Mouse (Mus musculus) right cerebral cortex, adult 18-20 months (tissue): ENCODE results near the gene Dgkz.

Experiments
- DNase-seq: peaks from one replicate; pipeline ENCODE4 v3.0.0; 2022; ENCODE audit warnings: mixed read lengths

Gene Dgkz

GRCm38 (mm10) chr2:91934016-91934415, 41.6 kb downstream of the Dgkz start:
- no peak for DNase-seq

- DNase-seq: no peak
These were observed 42.2 kb downstream of the Dgkz start for GRCm38 (mm10) chr2:91933471-91933870.

- no peak for DNase-seq
These were observed 42.8 kb downstream of the Dgkz start for GRCm38 (mm10) chr2:91932737-91933350.

GRCm38 (mm10) chr2:91932160-91932711, 43.4 kb downstream of the Dgkz start, which contains the start of gene Mdk:
Gene Mdk (minus strand): TSS chr2:91932297.
- peak; percentile 12 for DNase-seq

GRCm38 (mm10) chr2:91931328-91932159, 44.1 kb downstream of the Dgkz start:
- peak; percentile 32 for DNase-seq

GRCm38 (mm10) chr2:91930761-91931291, 44.8 kb downstream of the Dgkz start:
- peak; percentile 24 for DNase-seq

GRCm38 (mm10) chr2:91929936-91930335, 45.7 kb downstream of the Dgkz start:
- peak; percentile 66 for DNase-seq

GRCm38 (mm10) chr2:91929455-91929854, 46.2 kb downstream of the Dgkz start:
- DNase-seq: no peak

GRCm38 (mm10) chr2:91928534-91929350, 46.9 kb downstream of the Dgkz start:
- DNase-seq: peak; percentile 51

DNA sequence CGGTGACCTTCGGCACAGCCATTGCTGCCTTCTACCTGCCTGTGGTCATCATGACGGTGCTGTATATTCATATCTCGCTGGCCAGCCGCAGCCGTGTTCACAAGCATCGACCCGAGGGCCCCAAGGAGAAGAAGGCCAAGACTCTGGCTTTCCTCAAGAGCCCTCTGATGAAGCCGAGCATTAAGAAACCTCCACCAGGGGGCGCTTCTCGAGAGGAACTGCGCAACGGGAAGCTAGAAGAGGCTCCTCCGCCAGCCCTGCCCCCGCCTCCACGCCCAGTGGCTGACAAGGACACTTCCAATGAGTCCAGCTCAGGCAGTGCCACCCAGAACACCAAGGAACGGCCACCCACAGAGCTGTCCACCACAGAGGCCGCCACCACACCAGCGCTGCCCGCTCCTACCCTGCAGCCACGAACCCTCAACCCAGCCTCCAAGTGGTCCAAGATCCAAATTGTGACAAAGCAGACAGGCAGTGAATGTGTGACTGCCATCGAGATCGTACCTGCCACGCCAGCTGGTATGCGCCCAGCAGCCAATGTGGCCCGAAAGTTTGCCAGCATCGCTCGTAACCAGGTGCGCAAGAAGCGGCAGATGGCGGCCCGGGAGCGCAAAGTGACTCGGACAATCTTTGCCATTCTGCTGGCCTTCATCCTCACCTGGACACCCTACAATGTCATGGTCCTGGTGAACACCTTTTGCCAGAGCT, 47.7 kb downstream of the Dgkz start:
- peak; percentile 88 for DNase-seq

GRCm38 (mm10) chr2:91926949-91927348, 48.7 kb downstream of the Dgkz start, which contains the start of gene Chrm4:
Gene Chrm4 (plus strand): TSS chr2:91927249.
- peak; percentile 14 for DNase-seq

DNA sequence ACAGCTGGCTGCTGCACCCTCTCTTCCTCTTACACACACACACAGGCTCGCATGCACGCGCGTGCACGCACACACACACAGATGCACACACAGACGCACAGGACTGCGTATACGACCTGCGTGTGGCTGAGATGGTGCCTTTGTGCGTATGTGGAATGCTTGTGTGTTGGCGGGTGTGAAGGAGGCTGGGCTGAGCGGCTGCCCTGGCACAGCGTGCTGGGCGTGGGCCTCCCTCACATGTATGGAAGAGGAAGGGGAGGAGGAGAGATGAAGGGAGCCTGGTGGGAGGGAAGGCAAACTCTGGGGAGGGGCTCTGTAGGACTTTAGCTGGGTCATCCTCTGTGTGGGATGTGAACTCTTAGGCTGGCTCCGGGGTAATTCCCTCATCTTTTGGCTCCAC, 50.2 kb downstream of the Dgkz start:
- DNase-seq: peak; percentile 86

DNA sequence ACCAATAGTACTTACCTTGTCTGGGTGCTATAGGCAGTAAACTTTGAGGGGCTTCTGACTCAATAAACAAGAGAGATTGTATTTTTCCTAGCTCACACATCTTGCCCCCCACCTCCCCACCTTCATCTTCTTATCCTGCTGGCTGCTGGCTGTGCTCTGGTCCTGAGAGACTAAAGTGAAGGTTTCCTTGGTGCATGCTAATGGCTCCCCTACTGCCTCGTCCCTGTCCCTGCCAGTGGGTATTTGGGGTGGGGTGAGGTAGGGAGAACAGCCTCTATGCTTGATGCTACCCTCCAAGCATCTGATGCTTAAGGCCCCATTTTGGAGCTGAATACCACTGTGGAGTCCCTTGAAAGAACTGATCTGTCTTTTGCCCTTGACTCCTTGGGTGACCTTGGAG, 50.9 kb downstream of the Dgkz start:
- DNase-seq: peak; percentile 10

- peak; percentile 82 for DNase-seq
These were observed 52.0 kb downstream of the Dgkz start for GRCm38 (mm10) chr2:91923415-91924337.

DNA sequence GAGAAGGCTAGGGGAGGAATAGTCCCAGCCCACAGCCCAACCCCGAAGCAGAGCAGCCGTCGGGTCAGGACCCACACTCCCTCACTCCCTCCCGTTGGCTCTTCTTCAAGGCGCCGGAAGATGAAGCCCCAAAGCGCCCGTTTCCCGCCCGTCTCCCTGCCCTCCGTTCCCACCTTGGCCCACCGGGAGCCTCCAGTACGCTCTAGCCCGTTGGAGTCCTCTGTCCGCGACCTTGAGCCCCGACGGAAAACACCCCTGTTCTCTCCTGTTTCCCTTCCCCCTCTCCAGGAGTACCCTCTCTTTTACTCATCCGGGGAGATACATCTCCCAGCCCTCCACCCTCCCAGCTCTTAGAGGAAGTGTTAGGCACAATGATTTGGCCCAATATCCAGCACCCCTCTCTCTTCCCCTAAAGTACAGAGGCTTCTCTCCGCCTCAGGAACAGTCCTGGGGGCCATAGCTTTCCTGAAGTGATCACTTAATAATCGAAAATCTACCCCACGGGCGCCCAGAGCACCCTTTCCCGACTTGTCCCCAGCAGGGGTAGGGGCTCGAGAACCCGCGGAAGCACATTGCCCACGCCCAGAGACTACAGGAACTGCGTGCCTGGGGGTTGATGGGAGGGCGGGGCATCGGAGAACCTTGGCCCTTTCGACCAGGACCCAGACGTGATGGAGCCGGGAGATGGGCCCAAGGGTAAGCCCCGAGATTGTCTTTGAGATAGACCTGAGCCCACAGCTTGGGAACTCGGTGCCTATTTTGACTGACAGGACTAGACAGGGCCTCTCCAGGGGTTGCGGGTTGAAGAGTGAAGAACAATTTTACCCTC, 52.9 kb downstream of the Dgkz start:
- no peak for DNase-seq

DNA sequence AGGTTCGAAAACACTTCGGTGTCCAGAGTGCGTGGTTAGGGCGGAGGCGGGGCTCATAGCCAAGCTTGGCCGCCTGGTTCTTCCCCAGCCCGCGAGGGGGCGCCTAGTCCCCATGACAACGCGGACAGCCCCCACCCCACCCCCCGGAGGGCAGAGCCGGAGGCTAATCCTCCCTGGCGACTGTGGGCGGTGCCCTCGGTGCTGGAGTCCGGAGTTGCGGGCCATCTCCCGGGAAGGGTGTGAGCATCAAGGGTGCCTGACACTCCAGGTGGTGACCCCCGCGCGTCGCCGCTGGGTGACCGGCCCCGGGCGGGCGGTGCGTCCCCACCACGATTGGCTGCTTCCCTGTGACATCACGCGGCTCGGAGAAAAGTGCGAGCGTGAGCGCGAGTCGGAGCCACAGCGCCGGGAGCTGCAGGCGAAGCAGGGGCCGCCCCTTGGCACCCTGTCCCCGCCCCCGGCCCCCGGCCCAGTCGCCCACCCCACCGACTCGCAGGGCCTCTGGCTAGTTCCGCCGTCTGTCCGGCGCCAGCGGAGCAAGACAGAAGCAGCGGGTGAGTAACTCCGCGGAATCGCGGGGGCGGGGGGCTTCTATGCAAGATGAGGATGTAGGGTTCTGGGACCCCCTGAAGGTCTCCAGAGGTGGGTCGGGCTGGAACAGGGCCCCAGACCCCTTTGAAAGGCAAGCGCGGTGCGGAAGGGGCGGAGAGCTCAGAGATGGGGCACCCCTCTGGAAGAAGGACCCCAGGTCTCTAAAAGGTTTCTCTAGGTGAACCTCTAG, 53.7 kb downstream of the Dgkz start:
- DNase-seq: peak; percentile 87

GRCm38 (mm10) chr2:91921181-91921789, 54.4 kb downstream of the Dgkz start:
- DNase-seq: peak; percentile 17

GRCm38 (mm10) chr2:91920130-91920529, 55.5 kb downstream of the Dgkz start:
- no peak for DNase-seq

DNA sequence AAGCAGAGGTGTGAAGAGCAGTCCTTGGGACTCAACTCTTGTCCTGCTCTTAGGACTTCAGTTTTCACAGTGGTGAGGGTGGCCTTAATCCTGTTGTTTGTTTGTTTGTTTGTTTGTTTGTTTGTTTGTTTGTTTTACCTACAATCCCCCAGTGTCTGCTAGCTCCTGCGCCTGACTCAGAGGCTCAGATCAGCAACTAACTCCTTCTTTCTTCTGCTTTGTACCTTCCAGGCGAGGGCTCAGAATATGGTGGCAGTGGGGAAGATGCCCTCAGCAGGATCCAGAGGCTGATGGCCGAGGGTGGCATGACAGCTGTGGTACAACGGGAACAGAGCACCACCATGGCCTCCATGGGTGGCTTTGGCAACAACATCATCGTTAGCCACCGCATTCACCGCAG, 58.6 kb downstream of the Dgkz start:
- DNase-seq: no peak
